Mouse (Mus musculus) common myeloid progenitor, adult 5-6 weeks (primary cell): ENCODE results near the gene Stk32c. TPM values are rescaled to one million over a fixed set of nuclear protein-coding genes. Genes with fewer than 3 reads are reported as not detected.

Experiments
- ATAC-seq: replicated peaks from 2 replicates; pipeline ENCODE4 v1.8.0; 2016; ENCODE audit warnings: low read depth, mild to moderate bottlenecking, moderate TSS enrichment, inconsistent platforms; ENCODE audit not compliant: poor library complexity, severe bottlenecking
- total RNA-seq: library from RNA; stranded (forward); fragments of 200-1000, 187-1606 nt; gene quantifications from 2 replicates; pipeline ENCODE4 v1.2.3, GENCODE M21; 2017

The Stk32c gene
- total RNA-seq, 1 experiment from 2014 or later, result not detected

- ATAC-seq, result peak; percentile 80
Observed at GRCm38 (mm10) chr7:139208023-139208772, 4.9 kb downstream of the Stk32c start.

- 0 out of 2 replicates have a peak, but pooled peaks have one; percentile 50 for ATAC-seq
Observed at GRCm38 (mm10) chr7:139201209-139201608, 11.9 kb downstream of the Stk32c start.

- ATAC-seq, result peak; percentile 39; the same call in 1 of the 2 replicates
Observed at GRCm38 (mm10) chr7:139200108-139200507, 13.0 kb downstream of the Stk32c start.

- peak; percentile 94 for ATAC-seq
Observed at GRCm38 (mm10) chr7:139197022-139197421, 16.1 kb downstream of the Stk32c start.

GRCm38 (mm10) chr7:139191619-139192018 is 21.5 kb downstream of the Stk32c start:
- ATAC-seq, result no peak

- ATAC-seq, result no peak
Observed at GRCm38 (mm10) chr7:139190616-139191015, 22.5 kb downstream of the Stk32c start.

GRCm38 (mm10) chr7:139188634-139189207 is 24.4 kb downstream of the Stk32c start:
- peak; percentile 82 for ATAC-seq

- peak; percentile 74 for ATAC-seq
Observed at GRCm38 (mm10) chr7:139187771-139188633, 25.1 kb downstream of the Stk32c start.

- no peak for ATAC-seq
Observed at GRCm38 (mm10) chr7:139187277-139187676, 25.8 kb downstream of the Stk32c start.

GRCm38 (mm10) chr7:139186436-139186835 is 26.7 kb downstream of the Stk32c start:
- no peak for ATAC-seq

- ATAC-seq, result no peak
Observed at GRCm38 (mm10) chr7:139185971-139186370, 27.1 kb downstream of the Stk32c start.

GRCm38 (mm10) chr7:139184846-139185245 is 28.3 kb downstream of the Stk32c start:
- no peak for ATAC-seq

- ATAC-seq, result no peak
Observed at GRCm38 (mm10) chr7:139184396-139184795, 28.7 kb downstream of the Stk32c start.

GRCm38 (mm10) chr7:139180058-139180457 is 33.0 kb downstream of the Stk32c start:
- no peak for ATAC-seq

GRCm38 (mm10) chr7:139179299-139179698 is 33.8 kb downstream of the Stk32c start:
- ATAC-seq, result no peak

- ATAC-seq, result no peak
Observed at GRCm38 (mm10) chr7:139169143-139169542, 44.0 kb downstream of the Stk32c start.

- ATAC-seq, result no peak
Observed at GRCm38 (mm10) chr7:139164410-139164809, 48.7 kb downstream of the Stk32c start.

- ATAC-seq, result no peak
Observed at GRCm38 (mm10) chr7:139158956-139159355, 54.2 kb downstream of the Stk32c start.

GRCm38 (mm10) chr7:139158549-139158948 is 54.6 kb downstream of the Stk32c start:
- no peak for ATAC-seq

- peak; percentile 39 for ATAC-seq
Observed at GRCm38 (mm10) chr7:139157541-139157940, 55.6 kb downstream of the Stk32c start.
